Mouse (Mus musculus): ENCODE measurements around the gene Plch1. TPM values are rescaled to one million over a fixed set of nuclear protein-coding genes. Genes with fewer than 3 reads are reported as not detected.

The Plch1 gene
- polyA plus RNA-seq, 1 experiment, result not detected

DNA sequence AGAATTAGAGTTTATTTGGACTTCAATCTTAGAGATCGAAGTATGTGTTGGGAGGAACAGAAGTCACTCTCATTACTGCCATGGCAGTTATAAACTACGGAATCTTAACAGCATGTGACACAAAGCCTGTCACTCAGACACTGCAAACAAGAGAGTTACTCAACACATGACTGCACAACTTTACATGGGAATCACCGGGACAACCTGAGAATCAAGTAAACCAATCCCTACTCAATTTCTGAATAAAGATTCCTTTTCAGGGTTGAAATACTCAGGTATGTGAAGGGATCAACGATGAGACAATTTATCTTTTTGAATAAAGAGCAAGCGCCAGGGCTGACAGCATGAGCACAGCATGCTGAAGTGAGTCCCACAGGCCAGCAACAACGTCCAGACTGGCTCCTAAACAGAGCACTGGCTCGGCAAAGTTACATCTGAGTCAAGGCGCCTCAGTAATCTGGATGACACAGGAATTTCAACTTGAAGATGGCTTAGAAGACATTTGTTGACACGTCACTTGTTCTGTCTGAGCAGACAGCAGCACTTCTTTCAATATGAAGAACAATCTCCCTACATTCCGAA, 49.4 kb downstream of the Plch1 start:
- no peak overlapping the region for H3K27ac ChIP-seq (ENCODE audit: control insufficient read depth, insufficient read depth, low read depth, low read length, poor library complexity)
- H3K4me1 ChIP-seq (ENCODE audit: control insufficient read depth, insufficient read depth, low read length), result no peaks in the 10 kb centered on the region
- TF ChIP-seq CTCF (IDR thresholded peaks at IDR 0.05; ENCODE audit: control insufficient read depth, insufficient read depth, low read length), result no peak
- no peak for TF ChIP-seq POLR2A (IDR thresholded peaks at IDR 0.05; ENCODE audit: borderline replicate concordance, control insufficient read depth, low read depth, low read length)
- H3K4me3 ChIP-seq (replicated peaks; ENCODE audit: control insufficient read depth, low read depth, low read length), result no peak overlapping the region
- 74% methylated on average over 10 of the region's 10 CpGs for WGBS

DNA sequence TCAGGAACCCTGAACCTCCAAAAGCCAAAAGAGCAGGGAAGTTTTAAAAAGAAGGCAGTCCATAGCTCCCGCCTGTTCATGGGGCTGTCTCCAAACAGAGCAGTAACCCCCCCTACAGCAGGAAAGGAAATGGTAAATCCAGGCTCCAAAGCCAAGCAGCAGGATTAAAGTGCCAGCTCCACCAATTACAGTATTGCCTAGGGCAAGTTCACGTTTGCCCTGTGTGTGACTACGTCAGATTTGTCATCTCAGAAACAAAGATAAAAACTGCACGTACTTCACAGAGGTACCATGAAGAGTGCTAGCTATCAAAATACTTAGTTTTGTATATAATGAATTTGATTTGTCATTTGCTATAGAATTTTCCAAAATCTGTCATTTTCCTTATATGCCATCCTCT, 55.1 kb downstream of the Plch1 start:
- TF ChIP-seq POLR2A (IDR thresholded peaks at IDR 0.05; ENCODE audit: borderline replicate concordance, control insufficient read depth, low read depth, low read length) (no peak), CTCF (IDR thresholded peaks at IDR 0.05; ENCODE audit: control insufficient read depth, insufficient read depth, low read length) (no peak)
- no peak overlapping the region for H3K27ac ChIP-seq (ENCODE audit: control insufficient read depth, insufficient read depth, low read depth, low read length, poor library complexity)
- no peak overlapping the region for H3K4me3 ChIP-seq (replicated peaks; ENCODE audit: control insufficient read depth, low read depth, low read length)
- H3K4me1 ChIP-seq (ENCODE audit: control insufficient read depth, insufficient read depth, low read length), result no peaks in the 10 kb centered on the region
- WGBS, result 76% methylated on average over 4 of the region's 4 CpGs

DNA sequence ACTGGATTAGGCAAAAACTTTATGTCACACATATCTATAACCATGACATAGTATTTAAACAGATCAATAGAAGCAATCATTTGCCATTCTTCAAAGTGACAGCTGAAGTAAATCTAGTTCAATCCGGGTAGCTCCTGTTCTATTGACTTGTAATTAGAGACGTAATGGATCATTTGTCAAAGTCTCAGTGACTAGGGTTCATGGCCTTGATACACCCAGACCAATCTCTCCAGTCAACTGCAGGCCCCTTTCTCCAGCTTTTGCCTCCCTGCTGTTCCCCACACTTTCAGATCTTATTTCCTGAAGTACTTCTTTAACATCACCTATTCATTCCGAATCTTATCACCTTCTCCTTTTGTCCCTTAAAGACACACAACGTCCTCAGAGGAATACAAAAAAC, 56.8 kb downstream of the Plch1 start:
- no peaks in the 10 kb centered on the region for H3K4me1 ChIP-seq (ENCODE audit: control insufficient read depth, insufficient read depth, low read length)
- no peak overlapping the region for H3K4me3 ChIP-seq (replicated peaks; ENCODE audit: control insufficient read depth, low read depth, low read length)
- TF ChIP-seq POLR2A (IDR thresholded peaks at IDR 0.05; ENCODE audit: borderline replicate concordance, control insufficient read depth, low read depth, low read length) (no peak), CTCF (IDR thresholded peaks at IDR 0.05; ENCODE audit: control insufficient read depth, insufficient read depth, low read length) (no peak)
- 79% methylated on average over 4 of the region's 4 CpGs for WGBS
- H3K27ac ChIP-seq (ENCODE audit: control insufficient read depth, insufficient read depth, low read depth, low read length, poor library complexity), result no peak overlapping the region

DNA sequence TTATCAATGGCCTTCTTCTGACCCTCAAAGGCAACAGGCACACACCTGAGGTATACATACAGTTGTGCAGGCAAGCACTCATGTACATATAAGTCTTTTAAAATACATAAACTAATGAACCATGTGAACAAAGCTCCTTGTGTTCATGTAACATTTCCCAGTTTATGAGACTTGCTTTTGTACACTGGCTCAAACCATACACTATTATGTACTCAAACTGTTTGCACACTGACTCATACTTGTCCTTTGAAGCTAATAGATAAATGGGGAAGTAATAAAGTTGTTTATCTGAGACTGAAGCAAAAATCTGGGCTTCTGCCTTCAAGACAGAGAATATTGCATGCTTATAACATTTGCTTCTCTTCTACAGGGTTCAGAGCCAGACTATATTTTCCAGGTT, 61.5 kb downstream of the Plch1 start:
- TF ChIP-seq CTCF (IDR thresholded peaks at IDR 0.05; ENCODE audit: control insufficient read depth, insufficient read depth, low read length) (no peak), POLR2A (IDR thresholded peaks at IDR 0.05; ENCODE audit: borderline replicate concordance, control insufficient read depth, low read depth, low read length) (no peak)
- H3K27ac ChIP-seq (ENCODE audit: control insufficient read depth, insufficient read depth, low read depth, low read length, poor library complexity), result no peak overlapping the region
- H3K4me1 ChIP-seq (ENCODE audit: control insufficient read depth, insufficient read depth, low read length), result no peaks in the 10 kb centered on the region
- H3K4me3 ChIP-seq (replicated peaks; ENCODE audit: control insufficient read depth, low read depth, low read length), result no peak overlapping the region

DNA sequence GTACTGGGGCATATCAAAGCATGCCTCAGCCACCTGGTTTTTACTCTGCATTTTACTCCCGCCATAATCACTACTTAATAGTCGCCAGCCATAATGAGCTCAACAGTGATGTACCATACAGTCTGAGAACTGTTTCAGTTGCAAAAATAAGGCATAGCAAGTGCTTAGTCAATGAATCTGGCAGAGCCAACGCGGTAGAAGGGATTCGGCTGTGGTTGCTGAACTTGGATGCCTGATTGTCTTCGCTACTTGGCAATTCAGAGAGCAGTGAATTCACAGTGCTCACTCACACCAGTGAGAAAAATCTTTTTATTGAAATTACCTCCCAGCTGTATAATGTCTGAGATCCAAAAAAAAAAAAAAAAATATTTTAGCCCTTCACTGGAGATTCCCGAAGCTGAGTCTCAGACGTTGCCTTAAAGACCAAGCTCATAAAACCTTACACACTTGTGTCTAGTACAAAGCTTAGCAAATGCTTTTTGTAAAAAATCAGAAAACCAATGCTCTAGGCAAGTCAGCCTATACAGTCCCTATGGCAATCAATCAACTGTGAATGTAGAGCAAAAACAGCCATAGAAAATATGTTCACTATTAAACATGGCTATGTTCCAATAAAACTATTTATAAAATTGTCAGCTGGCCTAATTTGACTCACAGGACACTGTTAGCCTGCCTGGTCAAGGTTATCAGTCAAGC, 62.2 kb downstream of the Plch1 start:
- no peak for TF ChIP-seq POLR2A (IDR thresholded peaks at IDR 0.05; ENCODE audit: borderline replicate concordance, control insufficient read depth, low read depth, low read length)
- TF ChIP-seq CTCF (IDR thresholded peaks at IDR 0.05; ENCODE audit: control insufficient read depth, insufficient read depth, low read length), result no peak
- no peak overlapping the region for H3K27ac ChIP-seq (ENCODE audit: control insufficient read depth, insufficient read depth, low read depth, low read length, poor library complexity)
- H3K4me1 ChIP-seq (ENCODE audit: control insufficient read depth, insufficient read depth, low read length), result no peaks in the 10 kb centered on the region
- H3K4me3 ChIP-seq (replicated peaks; ENCODE audit: control insufficient read depth, low read depth, low read length), result no peak overlapping the region
- WGBS, result 89% methylated on average over 8 of the region's 8 CpGs

DNA sequence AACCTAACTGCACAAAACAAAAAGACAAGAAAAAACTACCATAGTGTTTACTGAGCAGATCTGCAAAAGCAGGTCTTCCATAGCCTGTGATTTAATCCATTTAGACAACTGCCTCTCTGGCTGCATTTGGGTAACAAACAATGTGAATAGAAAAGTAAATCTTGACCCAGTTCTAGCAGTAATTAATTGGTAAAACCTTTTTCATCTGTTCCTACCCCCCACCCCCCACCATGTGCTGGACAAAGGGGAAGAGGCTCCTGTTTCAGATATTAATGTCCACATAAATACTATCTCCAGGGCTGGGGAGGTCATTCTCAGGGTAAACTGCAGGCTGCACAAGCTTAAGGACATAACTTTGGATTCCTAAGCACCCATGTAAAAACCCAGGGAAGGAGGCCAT, 63.5 kb downstream of the Plch1 start:
- TF ChIP-seq CTCF (IDR thresholded peaks at IDR 0.05; ENCODE audit: control insufficient read depth, insufficient read depth, low read length), result no peak
- TF ChIP-seq POLR2A (IDR thresholded peaks at IDR 0.05; ENCODE audit: borderline replicate concordance, control insufficient read depth, low read depth, low read length), result no peak
- Histone ChIP-seq H3K27ac (ENCODE audit: control insufficient read depth, insufficient read depth, low read depth, low read length, poor library complexity) (no peak overlapping the region), H3K4me3 (replicated peaks; ENCODE audit: control insufficient read depth, low read depth, low read length) (no peak overlapping the region), H3K4me1 (ENCODE audit: control insufficient read depth, insufficient read depth, low read length) (no peaks in the 10 kb centered on the region)

DNA sequence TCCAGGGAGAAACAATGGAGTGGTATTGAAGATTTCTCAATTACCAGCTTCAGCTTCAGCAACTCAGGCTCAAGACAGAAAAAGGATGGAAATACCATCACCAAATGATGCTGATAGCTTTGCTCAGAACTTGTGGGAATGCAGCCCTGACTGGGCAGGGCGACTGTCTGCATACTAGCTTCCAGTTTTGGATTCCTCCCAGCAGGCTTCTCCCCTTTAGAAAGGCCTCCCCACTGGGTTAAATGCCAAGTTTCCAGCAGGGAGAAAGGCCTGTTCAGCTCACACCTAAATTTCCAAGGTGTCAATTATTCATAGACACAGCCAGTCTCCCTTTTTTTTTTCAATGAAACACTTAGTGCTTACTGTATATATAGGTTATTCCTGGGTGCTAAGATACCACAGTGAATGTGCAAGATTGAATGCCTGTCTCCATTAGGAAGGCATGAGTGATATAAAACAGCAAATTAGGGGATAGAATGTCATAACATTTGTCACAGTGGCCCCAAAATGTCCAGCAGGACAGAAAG, 75.3 kb downstream of the Plch1 start:
- Histone ChIP-seq H3K4me3 (replicated peaks; ENCODE audit: control insufficient read depth, low read depth, low read length) (no peak overlapping the region), H3K27ac (ENCODE audit: control insufficient read depth, insufficient read depth, low read depth, low read length, poor library complexity) (no peak overlapping the region), H3K4me1 (ENCODE audit: control insufficient read depth, insufficient read depth, low read length) (no peaks in the 10 kb centered on the region)
- WGBS, result 52% methylated on average over 1 of the region's 1 CpGs
- TF ChIP-seq CTCF (IDR thresholded peaks at IDR 0.05; ENCODE audit: control insufficient read depth, insufficient read depth, low read length) (no peak), POLR2A (IDR thresholded peaks at IDR 0.05; ENCODE audit: borderline replicate concordance, control insufficient read depth, low read depth, low read length) (no peak)

DNA sequence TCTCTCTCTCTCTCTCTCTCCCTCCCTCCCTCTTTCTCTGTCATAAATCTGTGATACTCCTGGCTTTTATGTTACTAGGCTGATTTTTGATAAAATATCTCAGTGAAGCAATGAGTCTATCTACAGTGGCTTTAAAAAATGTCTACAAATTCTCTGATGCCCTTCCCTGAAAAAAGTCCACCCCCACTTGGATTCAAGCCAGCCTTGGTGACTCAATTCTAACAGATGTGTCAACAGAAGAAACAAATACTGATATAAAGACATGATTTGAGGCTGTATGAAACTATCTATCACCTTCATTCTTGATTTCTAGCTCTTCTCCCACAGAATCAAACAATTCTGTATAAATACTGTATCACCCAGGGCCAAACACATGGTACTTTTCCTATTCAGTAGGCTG, 76.6 kb downstream of the Plch1 start:
- no peak for TF ChIP-seq POLR2A (IDR thresholded peaks at IDR 0.05; ENCODE audit: borderline replicate concordance, control insufficient read depth, low read depth, low read length)
- no peak for TF ChIP-seq CTCF (IDR thresholded peaks at IDR 0.05; ENCODE audit: control insufficient read depth, insufficient read depth, low read length)
- Histone ChIP-seq H3K4me1 (ENCODE audit: control insufficient read depth, insufficient read depth, low read length) (no peaks in the 10 kb centered on the region), H3K27ac (ENCODE audit: control insufficient read depth, insufficient read depth, low read depth, low read length, poor library complexity) (no peak overlapping the region), H3K4me3 (replicated peaks; ENCODE audit: control insufficient read depth, low read depth, low read length) (no peak overlapping the region)
